Mouse (Mus musculus): Measurements from ENCODE around the gene Nol4l.

Gene Nol4l

DNA sequence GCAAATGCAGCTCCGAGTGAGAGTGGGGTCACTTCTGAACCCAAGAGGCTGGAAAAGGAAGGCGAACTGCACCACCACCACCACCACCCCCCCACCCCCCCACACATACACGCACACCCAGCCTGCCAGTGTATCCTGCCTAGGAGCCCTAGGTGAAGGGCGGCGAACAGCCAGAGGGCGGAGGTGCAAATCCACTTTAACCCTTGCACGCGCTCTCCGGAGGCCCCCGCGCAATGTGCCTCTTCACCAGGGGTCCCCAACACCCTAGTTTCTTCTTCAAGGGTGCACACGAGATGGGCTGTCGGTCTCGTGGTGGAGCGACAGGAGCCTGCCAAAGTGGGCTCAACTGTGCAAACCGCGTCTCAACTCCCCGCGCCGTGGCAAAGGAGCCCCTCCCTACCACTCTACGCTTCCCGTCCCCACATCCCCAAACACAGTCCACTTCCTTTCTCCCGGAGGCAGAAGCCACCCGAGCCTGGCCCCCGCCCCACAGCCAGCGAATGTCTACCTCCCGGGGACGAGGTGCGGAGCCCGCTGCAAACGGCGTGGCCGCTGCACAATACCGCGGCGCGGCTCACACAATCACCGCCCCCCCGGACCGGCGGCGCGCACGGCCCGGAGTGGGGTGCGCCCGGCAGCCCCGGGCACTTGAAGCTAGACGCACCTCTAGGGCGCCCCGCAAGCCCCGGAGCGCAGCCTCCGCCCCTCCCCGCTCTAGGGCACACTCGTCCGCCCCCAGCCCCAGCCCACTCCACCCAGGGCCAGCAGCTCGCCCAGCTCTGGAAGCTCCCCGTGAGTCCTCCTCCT, 86.1 kb downstream of the Nol4l start:
- peak; percentile 46 for DNase-seq

DNA sequence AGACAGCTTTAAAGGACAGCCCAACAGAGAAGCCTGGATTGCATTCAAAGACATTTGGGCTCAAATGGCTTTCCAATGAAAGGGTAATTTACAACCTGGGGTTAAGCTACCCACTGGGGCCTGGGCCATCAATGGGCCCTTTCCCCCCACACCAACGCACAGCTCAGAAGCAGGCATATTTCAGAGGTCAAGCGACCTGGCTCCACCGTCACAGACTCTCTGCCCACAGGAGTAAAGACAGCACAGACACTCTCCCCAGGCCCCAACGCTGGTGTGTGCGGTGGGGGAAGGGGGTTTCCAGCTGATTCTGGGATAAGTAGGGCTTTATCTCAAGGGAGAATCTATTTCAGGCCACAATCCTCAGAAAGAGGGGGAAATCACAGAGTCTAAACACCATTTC, 87.1 kb downstream of the Nol4l start:
- no peak for DNase-seq

DNA sequence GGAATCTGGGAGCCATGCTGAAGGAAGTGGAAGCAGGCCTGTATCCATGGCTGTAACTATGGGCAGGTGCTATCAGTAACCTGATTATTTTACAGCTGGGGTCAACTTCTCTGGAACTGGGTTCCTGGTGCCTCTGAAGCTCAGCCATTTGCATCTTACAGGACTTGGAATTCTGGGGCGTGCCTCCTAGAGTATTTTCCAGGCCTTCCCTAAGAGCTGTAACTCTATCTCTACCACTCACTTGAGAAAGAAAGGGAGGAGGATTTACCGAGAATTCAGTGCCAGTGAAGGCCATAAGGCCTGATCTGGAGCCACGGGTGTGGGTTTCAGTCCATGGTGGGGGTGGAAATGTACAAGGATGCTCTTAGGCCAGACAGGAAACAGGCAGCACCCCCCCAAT, 88.5 kb downstream of the Nol4l start:
- no peak for DNase-seq

DNA sequence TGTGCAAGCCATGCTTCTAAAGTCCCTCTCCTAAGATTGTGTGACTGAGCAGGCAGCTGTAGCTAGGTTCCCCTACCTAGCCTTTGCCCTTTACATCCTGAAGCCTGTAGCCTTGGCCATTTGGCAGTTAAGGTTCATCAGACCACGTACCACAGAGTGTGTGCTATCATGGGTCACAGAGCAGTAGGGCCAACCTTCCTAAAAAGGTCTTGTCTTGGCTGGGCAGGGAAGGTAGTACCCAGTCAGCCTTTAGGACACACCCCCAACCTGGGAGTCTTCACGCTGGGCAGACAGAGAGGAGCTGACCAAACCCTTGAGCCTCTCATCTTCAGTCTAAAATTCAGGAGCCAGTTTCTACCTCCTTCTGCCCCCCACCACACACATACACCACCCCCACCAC, 89.0 kb downstream of the Nol4l start:
- no peak for DNase-seq

DNA sequence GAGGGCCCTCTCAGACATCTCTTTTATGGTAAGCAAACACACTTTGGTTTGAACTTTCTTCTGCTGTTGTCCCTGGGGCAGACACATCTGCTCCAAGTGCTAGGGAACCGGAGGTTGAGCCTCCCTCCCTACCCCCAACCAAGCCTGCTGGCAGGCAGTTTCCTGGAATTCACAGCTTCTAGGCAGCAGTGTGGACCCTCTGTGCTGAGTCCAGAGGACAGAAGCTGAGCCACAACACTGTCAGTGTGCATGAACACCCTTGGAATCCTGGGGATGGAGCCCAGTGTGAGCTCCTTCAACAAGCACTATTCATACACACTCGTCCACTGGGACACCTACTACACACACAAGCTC, 92.5 kb downstream of the Nol4l start:
- DNase-seq = no peak

DNA sequence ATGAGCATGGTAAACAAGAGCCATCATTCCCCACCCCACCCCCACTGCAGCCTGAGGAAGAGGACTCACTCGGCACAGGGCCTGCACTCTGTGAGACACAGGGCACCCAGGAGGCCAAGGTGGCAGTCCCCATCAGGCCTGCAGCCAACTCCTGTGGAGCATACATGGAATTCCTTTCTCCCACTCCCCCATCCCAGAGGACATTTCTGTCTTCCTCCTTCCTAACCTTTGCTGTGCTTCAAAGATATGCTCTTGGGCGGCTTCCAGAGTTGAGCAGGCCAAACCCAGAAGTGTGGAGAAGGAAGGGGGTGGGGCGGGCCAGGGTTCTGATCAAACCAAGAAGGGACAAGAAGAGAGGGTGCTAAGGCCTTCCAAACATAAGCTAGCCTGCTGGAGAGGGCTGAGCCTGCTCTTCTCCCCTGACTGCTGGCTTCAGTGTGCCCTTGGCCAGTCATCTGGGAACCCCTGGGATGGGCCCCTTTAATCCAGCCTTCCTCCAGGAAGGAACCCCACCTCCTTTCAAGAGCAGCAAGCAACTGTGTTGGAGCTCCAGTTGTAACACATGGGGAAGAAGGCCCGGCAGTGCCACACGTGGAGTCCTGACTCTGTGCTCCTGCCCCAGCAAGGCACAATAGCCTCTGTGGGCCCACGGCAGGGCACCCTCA, 93.0 kb downstream of the Nol4l start:
- DNase-seq = no peak

DNA sequence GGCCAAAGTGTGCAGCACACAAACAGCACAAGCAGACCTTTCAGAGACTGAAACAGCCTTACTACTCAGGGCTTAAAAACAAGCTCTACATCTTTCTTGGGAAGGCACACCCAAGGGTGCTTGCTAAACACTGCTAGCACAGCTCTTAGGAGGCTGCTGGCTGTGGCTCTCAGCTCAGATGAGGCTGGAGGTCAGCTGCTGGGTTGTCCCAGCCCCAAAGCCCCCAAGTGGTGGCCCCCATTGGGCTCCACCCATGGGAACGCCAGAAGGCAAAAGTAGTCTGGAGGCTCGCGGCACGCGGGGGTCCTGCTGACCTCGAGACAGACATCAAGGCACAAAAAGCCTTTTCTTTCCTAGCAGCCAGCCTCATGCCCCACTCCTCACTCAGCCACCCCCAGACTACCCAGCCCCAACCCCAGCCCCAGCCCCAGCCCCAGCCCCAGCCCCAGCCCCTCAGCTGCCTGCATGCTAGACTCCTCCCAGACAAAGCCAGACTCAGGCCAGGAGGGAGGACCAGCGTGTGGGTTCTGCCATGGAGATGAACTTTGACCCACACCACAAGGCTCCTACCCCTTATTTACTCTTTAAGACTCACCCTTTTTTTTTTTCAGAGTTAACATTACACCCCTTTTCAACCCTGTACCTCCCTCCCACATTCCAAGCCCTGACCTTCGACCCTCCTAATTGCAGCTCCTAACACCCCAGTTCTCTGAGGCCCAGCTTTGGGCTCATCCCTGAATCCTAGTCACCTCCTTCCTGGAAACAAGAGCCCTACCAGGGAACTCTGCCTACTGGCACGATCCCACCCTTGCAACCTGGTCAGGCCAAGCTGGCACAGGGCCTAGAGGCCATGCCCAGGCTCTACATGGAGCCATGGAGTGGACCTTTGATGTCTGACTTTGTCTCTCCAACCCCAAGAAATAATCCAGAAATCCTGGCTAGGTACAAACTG, 94.6 kb downstream of the Nol4l start:
- no peak for DNase-seq

DNA sequence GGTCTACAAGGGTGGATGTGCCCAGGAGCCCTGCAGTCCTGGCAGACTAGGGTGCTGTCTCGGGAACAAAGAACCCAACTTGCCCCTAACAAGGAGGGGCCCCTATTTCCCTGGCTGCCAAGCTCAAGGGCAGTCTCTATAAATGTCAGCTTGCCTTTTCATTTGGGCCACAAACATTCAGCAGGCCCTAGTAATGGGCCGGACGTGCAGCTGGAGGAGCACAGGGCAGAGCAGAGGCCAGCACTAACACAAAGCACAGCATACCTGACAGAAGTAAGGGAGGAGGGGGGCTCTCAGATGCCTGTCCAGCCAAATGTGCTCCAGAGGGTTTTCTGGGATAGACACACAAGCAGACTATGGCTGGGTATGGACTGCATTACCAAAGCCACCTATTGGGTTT, 95.9 kb downstream of the Nol4l start:
- no peak for DNase-seq

DNA sequence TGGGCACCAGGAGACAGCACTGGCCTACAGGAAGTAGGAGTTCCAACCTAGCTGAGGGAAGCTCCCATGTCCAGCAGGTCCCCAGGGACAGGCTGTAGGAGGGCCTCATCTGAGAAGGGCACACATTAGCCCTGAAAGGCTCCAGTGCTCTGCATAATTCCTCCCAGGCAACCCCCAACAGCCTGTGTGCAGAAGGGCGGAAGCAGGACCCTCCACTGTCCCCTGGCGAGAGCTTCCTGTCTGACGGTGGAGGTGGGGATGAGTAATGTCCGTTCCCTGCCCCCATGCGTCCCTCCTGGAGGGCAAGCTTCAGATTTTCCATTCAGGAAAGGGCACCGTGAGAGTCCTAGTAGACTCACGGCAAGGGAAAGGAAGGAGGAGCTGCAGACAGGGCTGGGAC, 97.3 kb downstream of the Nol4l start:
- DNase-seq = no peak

DNA sequence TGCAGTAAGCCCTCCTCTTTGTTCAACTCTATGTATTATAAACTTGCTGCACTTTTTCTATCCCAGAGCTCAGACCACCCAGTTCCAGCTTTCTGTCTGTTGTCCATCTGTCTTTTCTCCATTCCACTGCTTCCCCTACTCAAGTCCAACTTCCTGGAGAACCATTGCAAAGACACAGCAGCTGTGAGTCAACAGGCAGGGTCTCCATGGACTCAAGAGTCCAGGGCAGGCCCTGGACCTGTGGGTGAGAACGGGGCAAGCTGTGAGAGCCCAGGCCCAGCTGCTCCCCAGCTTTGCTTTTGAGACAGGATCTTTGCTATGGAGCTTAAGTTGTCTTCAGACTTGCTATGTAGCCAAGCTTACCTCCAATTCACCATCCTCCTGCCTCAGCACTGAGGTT, 99.2 kb downstream of the Nol4l start:
- DNase-seq = no peak

DNA sequence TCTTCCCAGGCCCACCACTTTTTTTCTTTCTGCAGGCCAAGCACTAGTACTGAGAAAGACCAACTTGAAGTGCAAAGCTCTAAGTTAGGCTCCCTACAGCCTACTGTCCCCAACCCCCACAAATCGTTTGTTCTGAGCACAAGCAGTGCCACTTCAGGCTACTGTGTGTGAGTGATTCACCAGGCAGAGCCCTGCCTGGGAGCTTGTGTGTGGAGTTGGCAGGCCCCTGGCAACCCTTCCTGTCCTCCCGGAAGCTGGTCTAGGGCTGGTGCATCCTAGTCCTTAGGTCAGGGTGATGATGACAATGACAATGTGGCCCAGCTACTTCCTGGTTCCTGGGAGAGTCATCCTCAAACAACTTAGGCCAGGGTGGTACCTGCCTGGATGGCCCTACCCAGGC, 101.3 kb downstream of the Nol4l start:
- DNase-seq = no peak

DNA sequence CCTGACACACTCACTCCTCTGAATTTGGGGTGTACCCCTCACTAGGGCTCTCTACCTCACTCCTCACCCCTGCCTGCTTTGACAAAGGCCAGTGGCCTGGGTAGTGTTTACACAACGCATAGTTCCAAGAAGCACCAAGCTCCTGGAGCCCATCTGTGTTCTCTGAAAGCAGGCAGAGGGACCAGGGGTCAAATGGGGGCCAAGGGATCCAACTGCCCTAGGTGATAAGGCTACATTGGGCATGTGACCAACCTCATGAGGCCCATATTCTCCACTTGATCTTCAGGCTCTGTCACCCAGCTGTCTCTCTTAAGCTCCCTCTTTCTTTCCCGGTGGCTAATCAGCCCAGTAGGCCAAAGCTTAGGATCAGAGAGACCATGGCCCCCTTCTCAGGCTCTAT, 102.8 kb downstream of the Nol4l start:
- DNase-seq = no peak

DNA sequence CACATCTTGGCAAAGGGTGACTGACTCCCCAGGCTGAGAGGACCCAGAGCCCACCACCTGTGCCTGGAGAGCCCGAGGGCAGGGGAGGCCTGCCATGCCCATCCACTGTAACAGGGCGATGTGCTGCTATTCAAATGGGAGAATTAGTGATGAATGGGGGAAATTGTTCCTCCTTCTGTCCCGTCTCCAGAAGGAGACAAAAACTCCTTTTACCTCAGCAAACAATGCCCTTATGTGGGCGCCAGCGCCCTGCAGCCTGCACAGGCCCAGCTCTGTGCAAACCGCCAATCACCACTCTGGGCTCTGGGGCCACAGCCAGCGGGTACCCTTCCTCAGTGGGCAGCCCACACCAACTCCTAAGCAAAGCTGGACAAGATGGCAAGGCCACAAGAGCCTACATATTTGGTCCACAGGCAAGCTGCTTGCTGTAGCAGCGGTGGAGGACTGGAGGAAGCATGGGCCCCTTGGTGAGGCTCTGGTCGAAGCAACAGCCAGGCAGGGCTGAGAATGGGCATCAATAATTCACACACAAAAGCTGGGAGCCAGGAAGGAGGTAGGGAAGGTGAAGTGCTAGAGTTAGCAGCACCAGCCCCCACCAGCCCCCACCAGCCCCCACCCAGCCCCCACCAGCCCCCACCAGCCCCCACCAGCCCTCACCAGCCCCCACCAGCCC, 103.6 kb downstream of the Nol4l start:
- peak; percentile 27 for DNase-seq

DNA sequence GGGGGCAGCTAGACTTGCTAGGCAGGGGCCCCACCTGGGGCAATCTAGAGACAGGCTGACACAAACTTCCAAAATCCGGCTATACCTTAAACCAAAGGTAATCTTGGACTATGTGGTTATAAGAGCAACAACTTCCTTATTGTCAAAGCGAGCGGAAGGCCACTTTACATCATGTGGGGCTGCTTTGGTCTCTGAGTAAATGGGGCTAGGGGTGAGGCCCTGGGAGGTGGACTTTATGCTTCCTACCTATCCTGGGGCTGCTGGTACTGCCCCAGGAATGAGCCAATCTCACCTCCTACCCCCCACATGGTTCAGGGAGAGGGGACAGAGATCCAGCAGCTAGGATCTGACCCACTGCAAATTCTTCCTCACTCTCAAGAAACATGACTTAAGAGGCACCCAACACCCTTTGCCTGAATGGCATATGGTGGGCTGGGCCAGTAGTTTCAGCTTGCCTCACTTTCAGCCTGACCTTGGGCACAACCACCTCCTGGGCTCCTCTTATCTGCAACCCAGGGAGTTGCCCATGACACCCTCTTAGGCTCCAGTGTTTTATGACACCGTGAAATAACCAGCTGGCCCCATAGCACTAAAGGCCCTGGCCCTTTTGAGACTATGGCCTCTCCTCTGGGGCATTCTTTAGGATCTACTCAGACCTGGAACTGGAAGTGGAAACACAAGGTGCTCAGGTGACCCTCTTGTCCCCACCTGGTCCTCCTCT, 104.5 kb downstream of the Nol4l start:
- no peak for DNase-seq

DNA sequence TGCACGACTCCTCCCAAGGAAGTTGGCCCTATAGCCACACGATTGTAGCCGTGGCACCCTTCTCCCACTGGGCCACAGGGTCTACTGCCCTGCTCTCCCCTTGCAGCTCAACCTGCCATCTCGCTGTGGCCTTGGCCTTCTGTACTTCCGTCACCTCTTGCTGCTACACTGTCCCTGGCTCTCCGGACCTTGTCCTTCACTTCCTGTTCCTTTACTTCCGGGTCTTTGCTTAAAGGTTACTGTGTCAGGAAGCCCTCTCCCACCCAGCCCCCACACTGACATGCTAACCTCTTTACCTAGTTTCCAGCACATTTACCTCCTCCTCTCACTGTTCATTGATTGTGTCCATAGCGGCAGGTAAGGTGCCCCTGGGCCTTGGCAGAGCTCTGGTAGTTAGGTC, 105.2 kb downstream of the Nol4l start:
- DNase-seq = no peak

DNA sequence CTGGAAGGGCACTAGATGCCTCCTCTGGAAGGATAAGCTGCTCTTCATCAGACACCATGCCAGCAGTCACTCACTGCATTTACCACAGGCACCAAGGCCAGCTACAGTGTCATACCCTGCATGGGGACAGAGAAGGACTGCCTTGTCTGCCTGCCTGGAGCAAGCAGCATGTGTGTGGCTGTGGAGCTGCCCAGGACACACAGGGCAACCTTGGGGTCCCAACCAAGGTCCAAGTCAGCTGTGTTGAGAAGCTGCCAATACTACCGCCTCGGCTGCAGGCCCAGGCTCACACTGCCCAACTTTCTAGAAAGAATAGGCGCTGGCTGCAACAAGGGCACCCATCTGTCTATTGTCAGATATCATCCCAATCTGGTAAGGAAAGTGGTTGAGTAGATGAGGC, 106.7 kb downstream of the Nol4l start:
- no peak for DNase-seq

DNA sequence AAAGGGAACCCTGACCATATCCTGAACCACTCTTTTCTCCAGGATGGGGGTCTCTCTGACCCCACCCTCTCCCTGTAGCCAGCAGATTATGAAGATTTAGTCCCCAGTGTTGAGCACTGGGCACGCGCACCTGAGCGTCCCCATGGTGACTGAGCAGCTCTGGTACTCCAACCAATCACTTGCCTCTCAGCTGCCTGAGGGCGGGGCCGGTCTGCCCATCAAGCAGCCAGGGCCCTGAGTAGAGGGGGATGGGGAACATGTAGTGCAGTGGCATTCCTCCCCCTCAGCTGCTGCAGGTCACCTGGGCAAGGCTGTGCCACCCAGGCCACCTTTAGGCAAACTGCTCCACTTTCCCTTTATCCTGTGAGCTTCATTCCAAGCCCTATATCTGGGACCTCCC, 107.7 kb downstream of the Nol4l start:
- DNase-seq = peak; percentile 54

DNA sequence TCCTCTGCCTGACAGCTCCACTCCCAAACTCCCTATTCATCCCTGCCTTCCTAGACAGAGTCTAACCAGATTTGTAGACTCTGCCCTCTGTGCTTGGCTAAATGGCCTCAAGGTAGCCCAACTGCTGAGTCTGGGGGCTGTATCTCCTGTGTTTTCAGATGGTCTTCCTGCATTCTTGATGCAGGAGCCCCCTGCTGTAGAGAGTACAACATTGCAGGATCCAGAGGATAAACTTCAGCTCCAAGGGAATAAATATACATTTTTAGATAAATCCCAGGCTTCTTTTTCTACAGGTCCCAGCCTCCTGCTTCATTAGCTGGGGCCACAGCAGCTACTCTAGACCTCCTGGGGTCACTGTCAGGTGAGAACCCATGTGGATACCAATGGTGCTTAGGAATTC, 108.5 kb downstream of the Nol4l start:
- no peak for DNase-seq

DNA sequence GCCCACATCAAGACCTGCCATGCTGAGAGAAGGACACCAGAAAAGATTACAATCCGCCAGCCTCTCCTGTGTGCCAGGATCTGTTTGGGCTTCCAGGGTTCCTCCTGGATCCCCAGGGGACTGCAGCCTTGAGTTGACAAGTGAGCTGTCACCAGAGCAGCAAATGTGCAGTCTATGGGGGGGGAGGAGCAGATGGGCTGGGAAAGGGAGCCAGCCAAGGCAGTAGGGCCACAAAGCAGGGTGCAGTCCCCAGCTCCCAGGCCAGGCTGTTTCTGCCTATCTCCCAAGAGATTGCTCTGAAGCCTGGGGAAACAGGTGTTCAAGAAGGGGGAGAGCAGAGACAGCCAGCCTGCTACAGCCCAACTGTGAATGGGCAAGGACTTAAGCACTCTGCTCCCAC, 111.4 kb downstream of the Nol4l start:
- no peak for DNase-seq

DNA sequence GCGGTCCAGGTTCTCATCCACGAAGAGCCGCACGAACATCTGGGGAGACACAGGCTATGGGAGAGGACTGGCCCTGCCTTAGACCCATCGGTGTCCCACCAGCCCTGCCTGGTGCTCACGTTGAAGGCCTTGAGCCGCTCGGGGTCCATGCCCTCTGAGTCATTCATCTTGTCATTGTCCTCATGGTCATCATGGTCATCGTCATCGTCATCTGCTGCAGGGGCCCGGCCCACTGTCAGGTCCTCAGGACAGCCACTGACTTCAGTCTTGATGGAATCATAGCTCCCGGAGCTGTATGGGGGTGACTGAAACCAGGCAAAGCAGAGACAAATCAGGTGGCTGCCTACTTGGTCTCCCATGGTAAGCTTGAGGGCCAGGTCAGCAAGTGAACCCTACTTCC, 111.9 kb downstream of the Nol4l start:
- DNase-seq = no peak

DNA sequence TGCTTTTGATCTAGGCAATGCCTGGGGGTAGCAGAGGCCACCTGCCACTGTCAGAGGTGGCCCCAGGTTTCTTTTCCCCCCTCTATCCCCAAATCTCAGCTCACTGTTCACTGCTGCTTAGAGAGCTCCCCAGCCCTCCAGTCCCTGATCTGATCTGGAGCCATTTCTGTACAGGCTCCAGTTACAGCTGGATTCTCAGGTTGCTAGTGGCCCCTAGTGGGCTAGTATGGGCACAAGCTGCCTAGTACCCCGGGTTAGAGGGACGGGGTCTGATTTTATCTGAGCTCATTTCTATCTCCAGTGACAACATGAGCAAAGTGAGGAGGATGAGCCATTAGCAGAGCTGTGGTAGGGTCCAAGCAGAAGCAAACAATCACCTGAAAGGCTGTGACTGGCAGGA, 115.2 kb downstream of the Nol4l start:
- DNase-seq = no peak

DNA sequence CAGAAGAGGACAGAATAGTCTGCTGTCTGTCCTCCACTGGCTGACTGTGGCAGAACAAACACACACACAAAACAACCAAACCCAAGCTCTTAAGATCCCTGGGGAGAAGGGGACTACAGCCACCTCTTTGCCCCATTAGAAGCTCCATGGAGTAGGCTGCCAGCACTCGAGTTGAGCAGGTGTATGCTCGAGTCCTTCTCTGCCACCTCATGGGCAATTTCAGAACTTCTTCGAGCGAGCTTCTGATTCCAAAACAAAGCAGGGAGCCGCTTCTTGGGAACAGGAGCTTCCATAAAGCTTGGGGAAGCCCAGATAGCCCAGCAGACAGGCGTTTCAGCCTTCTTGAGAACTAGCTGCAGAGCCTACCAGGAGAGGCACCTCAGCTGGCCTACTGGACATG, 117.2 kb downstream of the Nol4l start:
- no peak for DNase-seq

DNA sequence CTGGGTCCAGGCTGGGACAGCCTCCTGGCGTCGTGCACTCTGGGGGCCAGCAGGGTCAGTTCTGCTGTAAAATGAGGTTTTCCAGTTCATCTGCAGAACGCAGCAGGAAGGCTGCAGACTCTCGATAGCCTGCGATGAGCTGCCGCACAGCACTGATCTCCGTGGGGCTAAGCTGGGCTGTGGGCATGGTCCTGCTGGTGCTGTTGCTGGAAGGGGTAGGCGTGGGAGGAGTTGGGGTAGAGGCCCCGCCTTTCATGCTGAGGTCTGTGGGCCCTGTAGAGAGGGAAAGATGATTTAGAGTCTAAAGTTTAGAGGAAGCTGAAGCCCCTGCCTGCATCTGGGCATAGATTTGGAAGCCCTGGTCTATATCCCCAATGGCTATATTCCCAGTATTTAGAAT, 118.2 kb downstream of the Nol4l start:
- no peak for DNase-seq
